Mouse (Mus musculus) neural tube, embryonic 12.5 days (tissue): ENCODE data around the gene Krtap4-7. TPM values are rescaled to one million over a fixed set of nuclear protein-coding genes. Genes with fewer than 3 reads are reported as not detected.
"Not testable (repeated sequence)": the region's sequence is repeated elsewhere in the genome, so short reads cannot be mapped to it uniquely, and the experiment has no call there.

ENCODE experiments used
- ATAC-seq: fragments of 200-750 bp; cut with Nextera tagmentation; 2 replicates; pipeline ENCODE4 v1.8.0; 2017; ENCODE audit warnings: low read depth, mild to moderate bottlenecking, moderate TSS enrichment, moderate library complexity; ENCODE audit not compliant: low FRiP score
- H3K27ac ChIP-seq: fragments of 300-500 bp; sonication (generic); 2 replicates; pipeline ENCODE4 v1.5.1; 2016
- H3K27me3 ChIP-seq: fragments of 300-500 bp; sonication (generic); replicated peaks from 2 replicates; pipeline ENCODE4 v1.6.1; 2016; ENCODE audit warnings: mild to moderate bottlenecking
- H3K36me3 ChIP-seq: fragments of 300-500 bp; sonication (generic); 2 replicates; pipeline ENCODE4 v1.6.1; 2016; ENCODE audit warnings: mild to moderate bottlenecking
- H3K4me1 ChIP-seq: fragments of 300-500 bp; sonication (generic); 2 replicates; pipeline ENCODE4 v1.6.1; 2016
- H3K4me2 ChIP-seq: fragments of 300-500 bp; sonication (generic); replicated peaks from 2 replicates; pipeline ENCODE4 v1.6.1; 2016; ENCODE audit warnings: mild to moderate bottlenecking
- H3K4me3 ChIP-seq: fragments of 300-500 bp; sonication (generic); 2 replicates; pipeline ENCODE4 v1.5.1; 2016
- H3K9ac ChIP-seq: fragments of 300-500 bp; sonication (generic); 2 replicates; pipeline ENCODE4 v1.6.1; 2016; ENCODE audit warnings: mild to moderate bottlenecking
- H3K9me3 ChIP-seq: fragments of 300-500 bp; sonication (generic); 2 replicates; pipeline ENCODE4 v1.6.1; 2016; ENCODE audit warnings: mild to moderate bottlenecking
- WGBS: fragments of 180-500 bp; shearing (Covaris S2); methylation state at CpG from one replicate; pipeline ENCODE4 v1.1.7; 2016; 5-methylcytosine and 5-hydroxymethylcytosine counted together
- polyA plus RNA-seq: library from polyadenylated mRNA; unstranded; fragments of >200 nt; fragmentation: Nextera tagmentation; extraction: Ambion mirVana; gene quantifications from 2 replicates; pipeline ENCODE4 v1.2.1, GENCODE M21; 2016

Krtap4-7 gene
- polyA plus RNA-seq, result not detected in 2 replicates

DNA sequence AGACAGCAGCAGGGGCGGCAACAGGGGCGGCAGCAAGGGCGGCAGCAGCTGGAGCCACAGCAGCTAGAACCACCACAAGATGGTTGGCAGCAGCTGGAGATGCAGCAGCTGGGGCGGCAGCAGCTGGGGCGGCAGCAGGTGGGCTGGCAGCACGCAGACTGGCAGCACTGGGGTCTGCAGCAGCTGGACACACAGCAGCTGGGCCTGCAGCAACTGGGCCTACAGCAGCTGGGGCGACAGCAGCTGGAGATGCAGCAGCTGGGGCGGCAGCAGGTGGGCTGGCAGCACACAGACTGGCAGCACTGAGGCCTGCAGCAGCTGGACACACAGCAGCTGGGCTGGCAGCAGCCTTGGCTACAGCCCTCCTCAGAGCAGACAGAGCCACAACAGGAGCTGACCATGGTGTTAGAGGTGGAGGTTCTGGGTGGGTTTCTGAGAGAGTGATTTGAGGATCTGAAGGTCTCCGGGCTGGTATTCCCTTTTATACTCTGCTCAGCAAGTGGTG lies at the start of gene Krtap4-7:
TSS of gene Krtap4-7 (minus strand) at position 455 of the 505 bp plus-strand sequence.
- not testable (repeated sequence) for H3K4me2 ChIP-seq, H3K9ac ChIP-seq, H3K36me3 ChIP-seq, H3K9me3 ChIP-seq, ATAC-seq, H3K4me1 ChIP-seq, H3K4me3 ChIP-seq, H3K27me3 ChIP-seq, H3K27ac ChIP-seq
- 91% methylated on average over 9 of the region's 9 CpGs for WGBS

DNA sequence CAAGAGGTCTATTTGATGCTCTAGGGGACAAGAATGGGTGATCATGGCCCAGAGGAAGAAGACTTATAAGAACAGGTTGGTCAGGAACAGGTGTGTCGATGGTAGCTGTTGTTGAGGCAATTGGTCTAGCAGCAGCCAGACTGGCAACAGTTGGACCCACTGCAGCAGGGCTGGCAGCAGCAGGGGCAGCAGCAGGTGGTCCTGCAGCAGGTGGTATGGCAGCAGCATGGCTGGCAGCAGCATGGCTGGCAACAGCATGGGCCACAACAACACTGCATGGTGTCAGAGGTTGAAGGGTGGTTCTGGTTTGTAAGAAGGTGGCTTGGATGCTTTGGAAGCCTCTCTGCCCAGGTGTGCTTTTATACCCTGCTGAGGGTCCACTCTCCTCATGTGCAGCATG lies 46.6 kb upstream of the Krtap4-7 start, which contains the start of gene Gm14190:
TSS of gene Gm14190 (minus strand) at position 278 of the 400 bp plus-strand sequence.
- Histone ChIP-seq H3K9me3 (no peaks in the 10 kb centered on the region), H3K4me2 (no peak within 1 kb of the TSS), H3K4me1 (no peaks in the 10 kb centered on the region), H3K9ac (no peak within 1 kb of the TSS), H3K27me3 (no peaks in the 10 kb centered on the region), H3K36me3 (no peaks in the 10 kb centered on the region), H3K4me3 (no peak within 1 kb of the TSS), H3K27ac (no peak within 1 kb of the TSS)
- no peak for ATAC-seq
- 80% methylated on average over 1 of the region's 1 CpGs for WGBS

DNA sequence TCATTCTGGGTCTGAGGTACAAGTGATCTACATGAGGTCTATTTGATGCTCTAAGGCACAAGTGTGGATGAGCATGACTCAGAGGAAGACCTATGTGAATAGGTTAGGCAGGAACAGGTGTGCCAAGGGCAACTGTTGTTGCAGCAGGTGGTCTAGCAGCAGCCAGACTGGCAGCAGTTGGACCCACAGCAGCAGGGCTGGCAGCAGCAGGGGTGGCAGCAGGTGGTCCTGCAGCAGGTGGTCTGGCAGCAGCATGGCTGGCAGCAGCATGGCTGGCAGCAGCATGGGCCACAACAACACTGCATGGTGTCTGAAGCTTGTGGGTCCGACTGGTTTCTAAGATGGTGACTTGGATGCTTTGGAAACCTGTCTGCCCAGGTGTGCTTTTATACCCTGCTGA lies 41.3 kb upstream of the Krtap4-7 start:
- H3K27me3 ChIP-seq, ATAC-seq: not testable (repeated sequence)

DNA sequence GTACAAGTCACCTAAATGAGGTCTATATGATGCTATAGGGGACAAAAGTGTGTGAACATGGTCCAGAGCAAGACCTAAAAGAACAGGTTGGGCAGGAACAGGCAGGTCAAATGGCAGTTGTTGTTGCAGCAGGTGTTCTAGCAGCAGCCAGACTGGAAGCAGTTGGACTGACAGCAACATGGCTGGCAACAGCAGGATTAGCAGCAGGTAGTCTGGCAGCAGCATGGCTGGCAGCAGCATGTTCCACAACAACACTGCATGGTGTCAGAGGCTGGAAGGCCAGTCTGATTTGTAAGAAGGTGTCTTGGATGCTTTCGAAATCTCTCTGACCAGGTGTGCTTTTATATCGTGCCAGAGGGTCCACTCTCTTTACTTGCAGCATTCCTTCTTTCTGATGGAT lies 39.6 kb upstream of the Krtap4-7 start:
- ATAC-seq, result no peak
- Histone ChIP-seq H3K27me3 (no peaks in the 10 kb centered on the region), H3K4me3 (no peak overlapping the region), H3K36me3 (no peaks in the 10 kb centered on the region), H3K9ac (no peak overlapping the region), H3K4me1 (no peaks in the 10 kb centered on the region), H3K27ac (no peak overlapping the region), H3K9me3 (no peaks in the 10 kb centered on the region), H3K4me2 (no peak overlapping the region)
- 94% methylated on average over 2 of the region's 2 CpGs for WGBS

More for the DNA sequence above, 41.3 kb upstream of the Krtap4-7 start:
- WGBS, result 88% methylated on average over 1 of the region's 1 CpGs
- H3K4me2 ChIP-seq, H3K27ac ChIP-seq, H3K36me3 ChIP-seq, H3K4me1 ChIP-seq, H3K4me3 ChIP-seq, H3K9me3 ChIP-seq, H3K9ac ChIP-seq: not testable (repeated sequence)

DNA sequence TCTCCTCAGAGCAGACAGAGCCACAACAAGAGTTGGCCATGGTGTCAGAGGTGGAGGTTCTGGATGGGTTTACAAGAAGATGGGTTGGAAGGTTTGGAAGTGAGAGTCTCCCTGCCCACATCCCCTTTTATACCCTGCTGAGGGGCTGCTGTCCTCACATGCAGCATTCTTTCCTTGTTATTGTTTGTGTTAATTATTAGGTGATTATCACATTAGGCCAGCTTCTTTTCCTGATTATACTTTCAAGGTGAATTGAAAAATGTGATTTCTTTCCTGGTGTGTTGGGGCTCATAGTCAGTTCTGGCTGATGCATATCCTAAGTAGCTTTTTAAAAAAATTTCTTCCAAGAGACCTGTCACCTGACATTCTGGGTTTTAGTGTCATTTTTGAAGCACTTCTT lies 22.0 kb upstream of the Krtap4-7 start, which contains the start of gene Krtap4-6:
TSS of gene Krtap4-6 (minus strand) at position 101 of the 400 bp plus-strand sequence.
- Histone ChIP-seq H3K4me1 (no peaks in the 10 kb centered on the region), H3K27ac (no peak within 1 kb of the TSS), H3K9ac (no peak within 1 kb of the TSS), H3K27me3 (no peaks in the 10 kb centered on the region), H3K4me2 (no peak within 1 kb of the TSS), H3K36me3 (no peaks in the 10 kb centered on the region), H3K9me3 (no peaks in the 10 kb centered on the region), H3K4me3 (no peak within 1 kb of the TSS)
- no peak for ATAC-seq

DNA sequence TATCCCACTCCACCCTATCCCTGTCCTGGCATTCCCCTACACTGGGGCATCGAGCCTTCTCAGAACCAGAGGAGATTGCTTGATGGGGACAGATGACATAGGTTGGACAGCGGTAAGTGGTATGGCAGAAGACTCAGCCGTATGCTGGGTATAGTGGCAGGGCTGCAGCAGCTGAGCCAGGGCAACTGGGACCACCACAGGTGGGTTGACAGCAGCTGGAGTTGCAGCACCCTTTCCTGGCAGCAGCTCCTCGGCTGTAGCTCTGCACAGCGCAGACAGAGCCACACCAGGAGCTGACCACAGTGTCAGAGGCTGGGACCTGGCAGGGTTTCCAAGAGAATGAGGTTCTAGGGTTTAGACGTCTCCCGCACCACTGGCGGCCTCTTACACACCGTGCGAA lies 18.9 kb upstream of the Krtap4-7 start:
- Histone ChIP-seq H3K9ac (no peak overlapping the region), H3K27ac (no peak overlapping the region), H3K36me3 (no peaks in the 10 kb centered on the region), H3K9me3 (no peaks in the 10 kb centered on the region), H3K4me1 (no peaks in the 10 kb centered on the region), H3K4me3 (no peak overlapping the region), H3K4me2 (no peak overlapping the region), H3K27me3 (no peaks in the 10 kb centered on the region)
- no peak for ATAC-seq
- 89% methylated on average over 10 of the region's 10 CpGs for WGBS

DNA sequence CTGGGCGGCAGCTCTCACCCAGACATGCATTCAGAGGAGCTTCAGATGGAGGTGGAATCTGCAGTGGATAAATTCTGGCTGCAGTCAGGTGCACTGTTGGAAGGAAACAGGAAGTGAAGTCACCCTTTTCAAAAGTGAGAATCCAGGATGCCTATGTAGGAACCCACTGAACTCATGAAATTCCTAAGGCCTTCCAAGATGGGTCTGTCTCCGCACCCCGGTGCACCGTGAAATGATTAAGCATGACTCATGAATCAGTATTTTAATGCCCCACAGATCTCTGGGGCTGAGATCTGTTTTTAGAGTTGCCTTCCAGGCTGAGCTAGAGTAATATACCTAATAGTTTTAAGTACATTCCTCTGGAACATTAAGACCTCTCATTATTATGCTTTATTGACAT lies 15.4 kb upstream of the Krtap4-7 start:
- H3K9ac ChIP-seq, result no peak overlapping the region
- no peak overlapping the region for H3K4me2 ChIP-seq
- H3K27me3 ChIP-seq, result no peaks in the 10 kb centered on the region
- 87% methylated on average over 4 of the region's 4 CpGs for WGBS
- no peak for ATAC-seq
- no peaks in the 10 kb centered on the region for H3K4me1 ChIP-seq
- H3K4me3 ChIP-seq, result no peak overlapping the region
- H3K27ac ChIP-seq, result no peak overlapping the region
- H3K36me3 ChIP-seq, result no peaks in the 10 kb centered on the region
- H3K9me3 ChIP-seq, result no peaks in the 10 kb centered on the region

DNA sequence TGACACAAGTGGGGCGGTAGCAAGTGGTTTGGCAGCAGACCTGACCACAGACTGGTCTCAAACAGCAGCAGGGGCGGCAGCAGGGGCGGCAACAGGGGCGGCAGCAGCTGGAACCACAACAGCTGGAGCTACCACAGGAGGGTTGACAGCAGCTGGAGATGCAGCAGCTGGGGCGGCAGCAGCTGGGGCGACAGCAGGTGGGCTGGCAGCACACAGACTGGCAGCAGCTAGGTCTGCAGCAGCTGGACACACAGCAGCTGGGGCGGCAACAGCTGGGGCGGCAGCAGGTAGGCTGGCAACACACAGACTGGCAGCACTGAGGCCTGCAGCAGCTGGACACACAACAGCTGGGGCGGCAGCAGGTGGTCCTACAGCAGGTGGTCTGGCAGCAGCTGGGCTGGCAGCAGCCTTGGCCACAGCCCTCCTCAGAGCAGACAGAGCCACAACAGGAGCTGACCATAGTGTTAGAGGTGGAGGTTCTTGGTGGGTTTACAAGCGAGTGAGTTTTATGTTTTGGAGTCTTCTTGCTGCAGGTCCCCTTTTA lies 14.7 kb upstream of the Krtap4-7 start, which contains the start of gene Gm11563:
TSS of gene Gm11563 (minus strand) at position 494 of the 544 bp plus-strand sequence.
- not testable (repeated sequence) for ATAC-seq

DNA sequence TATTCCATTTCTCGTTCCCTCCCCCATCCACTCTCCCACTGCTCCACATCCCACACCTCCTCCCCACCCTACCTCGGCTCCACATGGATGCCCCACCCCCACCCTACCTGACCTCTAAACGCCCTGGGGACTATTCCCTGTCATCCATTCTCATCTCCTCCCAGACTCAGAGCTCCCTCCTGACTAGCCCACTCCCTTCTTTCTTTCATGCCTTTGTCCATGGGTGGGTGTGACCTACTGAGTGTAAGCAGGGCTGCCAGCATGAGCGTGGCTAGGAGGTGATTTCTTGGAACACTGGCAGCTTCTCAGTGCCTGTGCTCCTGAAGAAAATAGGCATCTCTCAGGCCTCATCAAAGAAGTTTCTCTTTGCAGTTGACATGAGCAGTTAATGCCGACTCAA lies 13.2 kb upstream of the Krtap4-7 start:
- Histone ChIP-seq H3K9ac (no peak overlapping the region), H3K27ac (no peak overlapping the region), H3K9me3 (no peaks in the 10 kb centered on the region), H3K4me2 (no peak overlapping the region), H3K4me1 (no peaks in the 10 kb centered on the region), H3K4me3 (no peak overlapping the region), H3K36me3 (no peaks in the 10 kb centered on the region), H3K27me3 (no peaks in the 10 kb centered on the region)
- 39% methylated on average over 5 of the region's 5 CpGs for WGBS
- ATAC-seq, result no peak

More for the DNA sequence above, 14.7 kb upstream of the Krtap4-7 start, which contains the start of gene Gm11563:
- H3K4me1 ChIP-seq, H3K27me3 ChIP-seq, H3K9ac ChIP-seq, H3K27ac ChIP-seq, H3K9me3 ChIP-seq, H3K4me3 ChIP-seq, H3K4me2 ChIP-seq, H3K36me3 ChIP-seq: not testable (repeated sequence)
- 61% methylated on average over 10 of the region's 10 CpGs for WGBS

DNA sequence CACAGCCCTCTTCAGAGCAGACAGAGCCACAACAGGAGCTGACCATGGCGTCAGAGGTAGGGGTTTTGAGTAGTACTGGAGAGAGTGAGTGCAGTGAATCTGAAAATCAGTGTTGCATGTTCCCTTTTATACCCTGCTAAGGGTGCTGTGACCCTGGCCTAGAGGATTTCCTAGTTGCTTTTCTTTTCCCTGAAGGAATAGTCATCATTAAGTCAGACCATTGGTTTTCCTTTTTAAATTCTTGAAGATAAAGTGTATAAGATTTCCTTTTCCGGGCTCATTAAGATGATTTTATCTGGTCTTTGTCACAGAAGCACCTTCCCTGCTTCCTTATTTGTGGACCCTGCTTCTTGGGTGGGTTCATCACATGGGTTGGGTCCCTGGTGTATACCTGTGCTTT lies 6.2 kb upstream of the Krtap4-7 start, which contains the start of gene Gm11555:
TSS of gene Gm11555 (minus strand) at position 101 of the 400 bp plus-strand sequence.
- Histone ChIP-seq H3K9me3 (no peaks in the 10 kb centered on the region), H3K27ac (no peak within 1 kb of the TSS), H3K9ac (no peak within 1 kb of the TSS), H3K4me2 (no peak within 1 kb of the TSS), H3K4me1 (no peaks in the 10 kb centered on the region), H3K27me3 (no peaks in the 10 kb centered on the region), H3K4me3 (no peak within 1 kb of the TSS), H3K36me3 (no peaks in the 10 kb centered on the region)
- no peak for ATAC-seq
- WGBS, result 82% methylated on average over 2 of the region's 2 CpGs

DNA sequence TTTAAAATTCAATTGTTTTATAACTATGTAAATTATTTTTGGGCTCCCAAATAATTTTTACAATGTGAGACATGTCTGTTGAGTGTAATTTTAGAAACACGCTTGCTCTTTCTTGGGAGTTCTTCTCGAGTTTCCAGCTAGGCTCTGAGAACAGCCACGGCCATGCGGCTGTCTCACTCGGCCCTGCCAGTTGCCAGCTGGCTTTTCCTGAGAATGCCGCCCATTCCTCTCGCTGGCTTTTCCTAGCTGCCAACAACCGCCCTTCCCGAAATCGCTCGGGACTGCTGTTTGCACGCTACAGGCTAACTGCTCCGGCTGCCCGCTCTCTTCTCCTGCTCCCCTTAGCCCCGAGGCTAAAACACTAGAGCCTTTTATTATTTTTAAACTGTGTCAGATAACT lies 2.6 kb upstream of the Krtap4-7 start:
- no peak overlapping the region for H3K27ac ChIP-seq
- H3K27me3 ChIP-seq, result no peaks in the 10 kb centered on the region
- H3K4me3 ChIP-seq, result no peak overlapping the region
- no peak overlapping the region for H3K9ac ChIP-seq
- no peak for ATAC-seq
- no peaks in the 10 kb centered on the region for H3K36me3 ChIP-seq
- no peak overlapping the region for H3K4me2 ChIP-seq
- no peaks in the 10 kb centered on the region for H3K4me1 ChIP-seq
- no peaks in the 10 kb centered on the region for H3K9me3 ChIP-seq
- 92% methylated on average over 15 of the region's 15 CpGs for WGBS

DNA sequence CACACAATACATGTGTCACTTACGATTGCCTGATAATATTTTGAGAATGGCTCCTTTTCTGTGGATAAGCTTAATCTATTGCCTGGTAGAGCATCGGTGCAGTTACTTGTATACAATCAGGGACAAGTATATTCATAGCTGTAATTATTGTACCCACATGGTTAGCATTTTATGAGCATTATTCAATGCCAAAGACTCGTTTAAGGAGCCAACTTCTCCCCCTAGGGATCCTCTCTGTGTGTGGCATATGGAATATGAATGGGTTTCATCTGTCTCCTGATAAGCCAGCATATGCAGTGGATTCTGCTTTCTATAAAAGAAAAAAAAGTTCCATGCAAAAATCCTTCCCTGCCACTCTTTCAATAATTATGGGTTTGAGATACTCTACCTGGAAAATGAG lies 462 bp upstream of the Krtap4-7 start:
- Histone ChIP-seq H3K27ac (no peak overlapping the region), H3K27me3 (no peaks in the 10 kb centered on the region), H3K36me3 (no peaks in the 10 kb centered on the region), H3K9me3 (no peaks in the 10 kb centered on the region), H3K9ac (no peak overlapping the region), H3K4me2 (no peak overlapping the region), H3K4me3 (no peak overlapping the region), H3K4me1 (no peaks in the 10 kb centered on the region)
- 75% methylated on average over 3 of the region's 3 CpGs for whole genome bisulfite sequencing
- no peak for ATAC-seq

DNA sequence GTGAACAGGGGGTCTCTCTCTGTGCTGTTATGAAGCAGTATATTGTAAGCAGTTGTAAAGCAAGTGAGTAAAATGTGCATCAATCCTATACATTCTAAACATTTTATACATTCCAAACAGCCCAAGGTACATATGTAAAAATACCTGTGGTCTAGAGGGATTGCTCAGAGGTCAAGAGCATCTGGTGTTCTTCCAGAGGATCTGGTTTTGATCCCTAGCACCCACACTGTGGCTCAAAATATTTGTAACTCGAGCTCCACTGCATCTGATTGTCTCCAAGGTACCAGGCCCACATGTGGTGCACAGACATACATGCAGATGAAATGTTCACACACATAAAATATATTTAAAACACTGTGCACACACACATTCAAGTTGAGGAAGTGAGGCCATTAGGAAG lies 3.0 kb downstream of the Krtap4-7 start:
- H3K4me2 ChIP-seq, result no peak overlapping the region
- H3K36me3 ChIP-seq, result no peaks in the 10 kb centered on the region
- H3K9me3 ChIP-seq, result no peaks in the 10 kb centered on the region
- no peak overlapping the region for H3K9ac ChIP-seq
- WGBS, result 60% methylated on average over 1 of the region's 1 CpGs
- ATAC-seq, result no peak
- no peaks in the 10 kb centered on the region for H3K4me1 ChIP-seq
- no peaks in the 10 kb centered on the region for H3K27me3 ChIP-seq
- H3K27ac ChIP-seq, result no peak overlapping the region
- H3K4me3 ChIP-seq, result no peak overlapping the region
